Mouse (Mus musculus) kidney, embryonic 14.5 days (tissue): ENCODE measurements at regions not wholly inside any gene's neighbourhood (a gene's known extent, or its start where the extent isn't known, plus 50 kb on each side); places are given as distances from the start of the nearest gene placed in this dataset.

ENCODE experiments used
- ATAC-seq: fragments of 200-750 bp; cut with Nextera tagmentation; 2 replicates; pipeline ENCODE4 v1.8.0; 2017; ENCODE audit warnings: moderate number of reproducible peaks, mild to moderate bottlenecking, moderate TSS enrichment, moderate library complexity; ENCODE audit not compliant: low FRiP score, low TSS enrichment
- H3K27ac ChIP-seq: fragments of 300-500 bp; sonication (generic); 2 replicates; pipeline ENCODE4 v1.5.1; 2014; ENCODE audit warnings: low read depth, mild to moderate bottlenecking, low read length, moderate library complexity, mixed read lengths
- H3K27me3 ChIP-seq: fragments of 300-500 bp; sonication (generic); 2 replicates; pipeline ENCODE4 v1.6.1; 2014; ENCODE audit warnings: mild to moderate bottlenecking, low read length; ENCODE audit not compliant: control insufficient read depth, insufficient read depth
- H3K36me3 ChIP-seq: fragments of 300-500 bp; sonication (generic); 2 replicates; pipeline ENCODE4 v1.6.1; 2014; ENCODE audit warnings: low read length, mixed read lengths; ENCODE audit not compliant: control insufficient read depth, insufficient read depth
- H3K4me1 ChIP-seq: fragments of 300-500 bp; sonication (generic); 2 replicates; pipeline ENCODE4 v1.6.1; 2014; ENCODE audit warnings: low read length, mixed read lengths; ENCODE audit not compliant: control insufficient read depth, insufficient read depth
- H3K4me2 ChIP-seq: fragments of 300-500 bp; sonication (generic); replicated peaks from 2 replicates; pipeline ENCODE4 v1.6.1; 2014; ENCODE audit warnings: low read depth, mild to moderate bottlenecking, low read length
- H3K4me3 ChIP-seq: fragments of 300-500 bp; sonication (generic); 2 replicates; pipeline ENCODE4 v1.5.1; 2014; ENCODE audit warnings: mild to moderate bottlenecking, low read length
- H3K9ac ChIP-seq: fragments of 300-500 bp; sonication (generic); 2 replicates; pipeline ENCODE4 v1.6.1; 2014; ENCODE audit warnings: low read depth, mild to moderate bottlenecking, low read length, moderate library complexity
- H3K9me3 ChIP-seq: fragments of 300-500 bp; sonication (generic); 2 replicates; pipeline ENCODE4 v1.6.1; 2016; ENCODE audit warnings: low read length; ENCODE audit not compliant: control insufficient read depth
- WGBS: fragments of 180-500 bp; shearing (Covaris S2); extraction: QIAGEN DNeasy Blood & Tissue Kit; methylation state at CpG from one replicate; pipeline ENCODE4 v1.1.7; 2014; 5-methylcytosine and 5-hydroxymethylcytosine counted together

DNA sequence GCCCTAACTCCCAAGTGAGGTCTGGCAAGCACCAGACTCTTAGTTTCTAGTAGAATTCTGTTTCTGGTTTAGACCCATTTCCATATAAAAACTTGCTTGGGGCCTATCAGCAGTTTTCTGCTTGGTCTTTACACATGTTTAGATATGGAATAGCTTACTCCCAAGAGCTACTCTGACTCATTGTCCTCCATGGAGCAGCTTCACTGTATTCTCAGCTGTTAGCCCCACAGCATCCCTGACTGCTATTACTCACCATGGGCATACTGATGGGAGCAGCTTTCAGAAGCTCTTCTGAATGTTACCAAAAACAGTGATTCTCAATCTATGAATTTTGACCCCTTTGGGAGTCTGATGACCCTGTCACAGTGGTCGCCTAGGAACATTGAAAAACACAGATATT is 630.1 kb upstream of the 4930452B06Rik start:
- H3K27ac ChIP-seq, result no peak overlapping the region

DNA sequence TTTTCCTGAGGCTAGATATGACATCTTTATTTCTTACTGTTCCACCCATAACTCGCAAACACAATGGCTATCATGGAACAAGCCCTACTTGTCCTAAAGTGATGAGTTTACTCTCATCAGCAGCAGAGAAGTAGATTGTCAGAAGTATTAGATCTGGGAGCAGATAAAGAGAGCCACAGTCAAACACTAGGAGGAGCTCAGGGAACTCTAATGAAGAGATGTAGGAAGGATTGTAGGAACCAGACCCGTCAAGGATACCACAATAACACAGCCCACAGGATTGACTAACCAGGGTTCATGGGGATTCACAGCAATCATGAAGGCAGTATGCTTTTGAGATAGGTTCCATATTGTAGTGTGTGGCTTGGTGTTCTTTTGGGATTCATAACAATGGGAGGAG is 628.5 kb upstream of the 4930452B06Rik start:
- no peaks in the 10 kb centered on the region for H3K9me3 ChIP-seq
- WGBS, result 84% methylated on average over 2 of the region's 2 CpGs
- no peak overlapping the region for H3K9ac ChIP-seq
- H3K27ac ChIP-seq, result no peak overlapping the region
- no peaks in the 10 kb centered on the region for H3K27me3 ChIP-seq
- no peak overlapping the region for H3K4me2 ChIP-seq
- ATAC-seq, result no peak
- H3K36me3 ChIP-seq, result no peaks in the 10 kb centered on the region
- H3K4me3 ChIP-seq, result no peak overlapping the region
- no peaks in the 10 kb centered on the region for H3K4me1 ChIP-seq

More for the DNA sequence above, 630.1 kb upstream of the 4930452B06Rik start:
- ATAC-seq, result no peak
- Histone ChIP-seq H3K9ac (no peak overlapping the region), H3K4me1 (no peaks in the 10 kb centered on the region), H3K4me2 (no peak overlapping the region), H3K9me3 (no peaks in the 10 kb centered on the region; the same call in 1 of the 2 replicates), H3K36me3 (no peaks in the 10 kb centered on the region), H3K4me3 (no peak overlapping the region), H3K27me3 (no peaks in the 10 kb centered on the region)
- 91% methylated on average over 1 of the region's 1 CpGs for WGBS

DNA sequence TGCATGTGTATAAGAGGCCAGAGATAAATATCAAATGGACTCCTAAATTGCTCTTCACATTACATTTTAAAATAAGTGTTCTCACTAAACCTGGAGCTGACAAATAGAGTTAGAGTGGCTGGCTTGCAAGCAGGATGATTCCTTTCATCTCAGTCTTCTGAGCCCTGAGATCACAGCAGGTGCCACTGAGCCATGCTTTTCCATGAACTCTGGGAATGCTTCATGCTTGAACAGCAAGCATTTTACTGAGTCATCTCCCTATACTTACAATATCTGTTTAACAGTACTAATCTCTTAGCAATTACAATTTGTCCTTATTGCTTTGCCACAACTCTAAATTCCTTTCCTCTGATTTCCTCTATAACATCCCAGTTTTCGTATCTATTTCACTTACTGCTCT is 622.1 kb upstream of the 4930452B06Rik start:
- 78% methylated on average over 1 of the region's 1 CpGs for WGBS
- Histone ChIP-seq H3K27me3 (no peaks in the 10 kb centered on the region), H3K9ac (no peak overlapping the region), H3K27ac (no peak overlapping the region), H3K4me2 (no peak overlapping the region), H3K4me1 (no peaks in the 10 kb centered on the region), H3K9me3 (no peaks in the 10 kb centered on the region), H3K4me3 (no peak overlapping the region), H3K36me3 (no peaks in the 10 kb centered on the region)
- ATAC-seq, result no peak

DNA sequence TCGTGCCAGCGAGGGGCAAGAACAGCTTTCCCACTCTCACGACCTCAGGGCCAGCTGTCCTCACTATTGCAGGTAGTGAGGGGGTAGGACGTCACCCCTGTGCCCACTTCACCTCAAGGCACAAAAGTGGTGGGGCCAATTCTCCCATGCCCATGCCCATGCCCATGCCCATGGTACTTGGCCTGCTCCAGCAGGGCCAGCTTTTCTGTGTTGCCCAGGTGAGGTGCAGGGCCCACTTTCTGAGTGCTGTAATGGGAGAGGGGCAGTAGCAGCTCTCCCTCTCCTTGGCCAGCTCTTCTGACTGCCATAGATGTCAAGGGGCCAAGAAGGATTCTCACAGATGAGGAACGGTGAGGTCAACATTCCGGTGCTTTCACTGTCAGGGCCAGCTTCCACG is 619.6 kb upstream of the 4930452B06Rik start:
- Histone ChIP-seq H3K9me3 (no peaks in the 10 kb centered on the region), H3K4me2 (no peak overlapping the region), H3K4me1 (no peaks in the 10 kb centered on the region), H3K36me3 (no peaks in the 10 kb centered on the region), H3K4me3 (no peak overlapping the region), H3K9ac (no peak overlapping the region), H3K27ac (no peak overlapping the region), H3K27me3 (no peaks in the 10 kb centered on the region)
- 0 out of 2 replicates have a peak, but pooled peaks have one; percentile 24 for ATAC-seq
- WGBS, result 83% methylated on average over 7 of the region's 7 CpGs

DNA sequence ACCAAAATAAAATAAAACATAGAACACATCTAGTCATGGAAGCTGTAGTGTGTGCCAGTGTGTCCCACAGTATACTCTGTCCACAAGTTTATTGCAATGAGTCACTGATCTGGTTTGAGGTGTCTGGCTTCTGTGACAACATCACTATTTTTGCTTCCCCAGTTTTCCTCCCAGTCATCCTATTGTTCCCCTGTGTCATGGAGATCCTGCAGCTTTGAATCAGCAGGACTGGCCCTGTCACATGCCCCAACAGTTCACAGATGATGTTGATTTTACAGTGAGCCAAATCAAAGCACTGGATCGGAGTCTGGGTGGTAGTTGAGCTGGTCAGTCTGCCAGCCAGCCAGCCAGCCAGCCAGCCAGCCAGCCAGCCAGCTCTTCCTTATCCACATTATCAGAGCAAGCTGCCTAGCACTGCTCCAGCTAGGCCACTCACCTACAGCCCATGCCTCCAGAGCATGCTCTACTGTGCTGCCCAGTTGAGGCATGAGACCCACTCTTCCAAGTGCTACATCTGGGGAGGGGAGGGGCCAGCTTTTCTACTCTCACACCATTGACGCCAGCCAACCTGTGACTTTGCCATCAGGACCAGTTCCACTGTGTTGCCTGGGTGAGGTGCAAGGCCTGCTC is 619.1 kb upstream of the 4930452B06Rik start:
- Histone ChIP-seq H3K36me3 (no peaks in the 10 kb centered on the region), H3K4me2 (no peak overlapping the region), H3K27ac (no peak overlapping the region), H3K9ac (no peak overlapping the region), H3K4me3 (no peak overlapping the region), H3K4me1 (no peaks in the 10 kb centered on the region), H3K9me3 (no peaks in the 10 kb centered on the region), H3K27me3 (no peaks in the 10 kb centered on the region)
- ATAC-seq, result 0 out of 2 replicates have a peak, but pooled peaks have one; percentile 55
- 82% methylated on average over 2 of the region's 2 CpGs for WGBS

DNA sequence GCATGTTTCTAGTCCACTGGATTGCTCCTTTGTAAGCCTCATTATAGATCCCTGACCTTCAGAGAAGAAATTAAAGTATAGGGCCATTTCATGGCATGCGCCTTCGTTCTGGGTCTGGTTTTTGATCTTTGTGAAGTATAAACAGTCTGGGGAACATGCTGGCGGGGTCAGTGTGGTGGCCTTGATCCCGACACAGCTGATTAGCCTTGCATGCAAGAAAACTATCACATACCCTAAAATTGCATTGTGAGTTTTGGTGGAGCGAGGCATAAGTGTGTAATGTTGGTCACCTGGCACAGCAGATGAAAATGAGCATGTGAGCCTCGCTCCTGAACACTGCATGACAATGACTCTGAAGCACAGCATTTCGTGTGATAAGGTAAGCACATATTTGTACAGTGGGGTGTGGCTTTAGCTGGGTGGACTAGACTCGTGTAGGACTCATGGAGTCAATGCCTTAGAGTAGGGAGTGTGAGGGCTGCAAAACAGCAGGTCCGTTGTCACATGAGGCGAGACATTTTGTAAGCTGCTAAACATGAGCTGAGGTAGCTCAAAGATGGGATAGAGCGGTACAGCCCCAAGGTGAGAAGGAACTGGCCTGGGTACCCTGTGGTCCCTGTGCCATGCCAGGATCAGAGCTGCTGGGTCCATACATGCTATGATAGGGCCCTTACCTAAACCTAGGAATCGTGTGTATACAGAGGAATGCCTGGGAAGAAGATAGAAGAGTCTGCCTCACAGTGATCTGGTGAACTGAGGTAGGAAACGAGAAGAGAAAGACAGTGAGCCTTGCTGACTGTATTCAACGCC is 601.4 kb upstream of the 4930452B06Rik start:
- Histone ChIP-seq H3K9ac (no peak overlapping the region), H3K9me3 (no peaks in the 10 kb centered on the region), H3K4me1 (0 out of 2 replicates have a peak, but pooled peaks cover 2% of the 10 kb centered on the region), H3K27me3 (no peaks in the 10 kb centered on the region), H3K4me3 (no peak overlapping the region), H3K36me3 (no peaks in the 10 kb centered on the region), H3K27ac (no peak overlapping the region), H3K4me2 (no peak overlapping the region)
- 49% methylated on average over 14 of the region's 14 CpGs for WGBS
- peak; percentile 89 for ATAC-seq

DNA sequence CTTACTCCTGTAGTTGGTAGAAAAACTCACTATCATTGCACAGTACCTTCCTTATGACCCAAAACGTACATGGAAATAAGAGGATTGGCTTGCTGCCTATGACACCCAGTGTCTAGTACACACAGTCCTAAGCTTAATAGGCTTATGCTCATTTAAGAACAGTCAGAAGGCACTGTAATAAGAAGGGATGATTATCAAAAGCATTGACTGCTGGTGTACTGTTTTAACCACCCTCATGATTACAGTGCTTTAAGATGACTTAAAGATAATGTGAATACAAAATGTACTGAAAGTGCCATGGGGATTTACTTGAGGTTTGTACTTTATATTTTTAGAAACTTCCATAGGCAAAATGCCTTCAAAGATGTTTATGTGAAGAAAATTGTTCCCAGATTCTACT is 586.0 kb upstream of the 4930452B06Rik start:
- Histone ChIP-seq H3K27ac (no peak overlapping the region), H3K36me3 (no peaks in the 10 kb centered on the region), H3K4me2 (no peak overlapping the region), H3K4me1 (no peaks in the 10 kb centered on the region), H3K27me3 (no peaks in the 10 kb centered on the region), H3K9me3 (no peaks in the 10 kb centered on the region), H3K4me3 (no peak overlapping the region), H3K9ac (no peak overlapping the region)
- ATAC-seq, result no peak
- whole genome bisulfite sequencing, result 88% methylated on average over 1 of the region's 1 CpGs

DNA sequence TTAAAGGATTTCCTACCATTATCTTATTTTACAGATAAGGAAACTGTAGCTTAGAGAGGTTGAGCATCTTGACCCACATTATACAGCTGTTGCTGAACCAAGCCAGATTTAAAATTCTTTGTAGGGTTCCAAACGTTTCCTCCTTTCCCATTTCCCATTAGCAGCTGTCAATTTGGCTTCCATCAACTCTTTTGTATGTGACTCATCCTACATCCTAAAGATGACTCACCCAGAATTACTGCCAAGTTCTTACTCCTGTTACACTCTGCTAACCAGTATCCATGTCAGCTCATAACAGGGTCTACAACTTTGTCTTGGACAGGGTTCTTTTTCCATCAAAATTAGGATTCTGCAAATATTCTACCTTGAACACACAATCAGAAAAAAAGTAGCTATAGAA is 579.2 kb upstream of the 4930452B06Rik start:
- Histone ChIP-seq H3K27ac (no peak overlapping the region), H3K4me2 (no peak overlapping the region), H3K4me3 (no peak overlapping the region), H3K9ac (no peak overlapping the region), H3K27me3 (no peaks in the 10 kb centered on the region), H3K9me3 (no peaks in the 10 kb centered on the region), H3K4me1 (no peaks in the 10 kb centered on the region), H3K36me3 (no peaks in the 10 kb centered on the region)
- WGBS, result 36% methylated on average over 1 of the region's 1 CpGs
- ATAC-seq, result no peak

DNA sequence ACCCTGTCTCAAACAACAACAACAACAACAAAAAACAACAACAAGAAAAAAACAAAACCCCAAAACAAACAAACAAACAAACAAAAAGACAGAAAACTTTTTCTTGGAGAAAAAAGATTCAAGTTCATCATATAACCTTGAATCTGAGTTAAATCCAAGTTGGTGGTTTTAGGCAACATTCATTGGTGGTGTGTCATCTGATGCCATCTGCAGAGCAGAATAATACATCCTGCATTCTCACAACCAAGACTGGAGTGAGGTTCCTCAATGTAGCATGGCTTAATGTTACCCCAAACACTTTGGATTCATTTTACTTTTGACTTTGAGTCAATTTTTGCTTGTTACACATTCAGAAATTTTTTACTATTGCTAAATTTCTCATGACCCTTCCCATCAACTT is 577.3 kb upstream of the 4930452B06Rik start:
- H3K27me3 ChIP-seq, result no peaks in the 10 kb centered on the region
- no peaks in the 10 kb centered on the region for H3K4me1 ChIP-seq
- no peak overlapping the region for H3K9ac ChIP-seq
- no peaks in the 10 kb centered on the region for H3K36me3 ChIP-seq
- no peaks in the 10 kb centered on the region for H3K9me3 ChIP-seq
- H3K27ac ChIP-seq, result no peak overlapping the region
- H3K4me2 ChIP-seq, result no peak overlapping the region
- ATAC-seq, result no peak
- H3K4me3 ChIP-seq, result no peak overlapping the region
